Mouse (Mus musculus) embryonic facial prominence, embryonic 14.5 days (tissue): ENCODE data around the gene Hyal3. TPM values are rescaled to one million over a fixed set of nuclear protein-coding genes. Genes with fewer than 3 reads are reported as not detected.

ENCODE experiments used
- ATAC-seq: fragments of 200-750 bp; cut with Nextera tagmentation; 2 replicates; pipeline ENCODE4 v1.8.0; 2017; ENCODE audit warnings: low read depth, moderate number of reproducible peaks, moderate TSS enrichment
- DNase-seq: peaks from one replicate; pipeline ENCODE4 v3.0.0-alpha.2; 2015; ENCODE audit warnings: low spot score
- H3K27ac ChIP-seq: fragments of 300-500 bp; sonication (generic); replicated peaks from 2 replicates; pipeline ENCODE4 v1.5.1; 2014; ENCODE audit warnings: low read depth, mild to moderate bottlenecking, low read length, moderate library complexity
- H3K27me3 ChIP-seq: fragments of 300-500 bp; sonication (generic); replicated peaks from 2 replicates; pipeline ENCODE4 v1.6.1; 2014; ENCODE audit warnings: low read length; ENCODE audit not compliant: control insufficient read depth, insufficient read depth
- H3K36me3 ChIP-seq: fragments of 300-500 bp; sonication (generic); 2 replicates; pipeline ENCODE4 v1.6.1; 2014; ENCODE audit warnings: low read length, mixed read lengths; ENCODE audit not compliant: control insufficient read depth, insufficient read depth
- H3K4me1 ChIP-seq: fragments of 300-500 bp; sonication (generic); 2 replicates; pipeline ENCODE4 v1.6.1; 2014; ENCODE audit warnings: antibody characterized with exemption, low read length; ENCODE audit not compliant: control insufficient read depth, insufficient read depth
- H3K4me2 ChIP-seq: fragments of 300-500 bp; sonication (generic); 2 replicates; pipeline ENCODE4 v1.6.1; 2014; ENCODE audit warnings: low read depth, mild to moderate bottlenecking, low read length, moderate library complexity, mixed read lengths
- H3K4me3 ChIP-seq: fragments of 300-500 bp; sonication (generic); 2 replicates; pipeline ENCODE4 v1.5.1; 2014; ENCODE audit warnings: low read depth, mild to moderate bottlenecking, low read length
- H3K9ac ChIP-seq: fragments of 300-500 bp; sonication (generic); 2 replicates; pipeline ENCODE4 v1.6.1; 2014; ENCODE audit warnings: low read depth, mild to moderate bottlenecking, low read length, moderate library complexity, mixed read lengths
- H3K9me3 ChIP-seq: fragments of 300-500 bp; sonication (generic); 2 replicates; pipeline ENCODE4 v1.6.1; 2016; ENCODE audit warnings: low read length; ENCODE audit not compliant: control insufficient read depth
- WGBS: fragments of 180-500 bp; shearing (Covaris S2); extraction: QIAGEN DNeasy Blood & Tissue Kit; methylation state at CpG from one replicate; pipeline ENCODE4 v1.1.7; 2014; 5-methylcytosine and 5-hydroxymethylcytosine counted together
- polyA plus RNA-seq: library from polyadenylated mRNA; unstranded; fragments of >200 nt; fragmentation: Nextera tagmentation; extraction: Ambion mirVana; gene quantifications from 2 replicates; pipeline ENCODE4 v1.2.1, GENCODE M21; 2014

Hyal3 gene
- polyA plus RNA-seq, 1 experiment from 2014 or later = 1.2 TPM

- Histone ChIP-seq H3K27me3 (no peaks in the 10 kb centered on the region), H3K4me2 (peak within 1 kb of the TSS; percentile 56), H3K36me3 (peaks cover 16% of the 10 kb centered on the region), H3K4me1 (peaks cover 34% of the 10 kb centered on the region), H3K27ac (peak within 1 kb of the TSS; percentile 36; the same call in 1 of the 2 replicates), H3K4me3 (peak within 1 kb of the TSS; percentile 7), H3K9me3 (no peaks in the 10 kb centered on the region), H3K9ac (peak within 1 kb of the TSS; percentile 38)
- WGBS = 2% methylated on average over 20 of the region's 20 CpGs
- DNase-seq (peak; percentile 96), ATAC-seq (peak; percentile 68)
Measured at GRCm38 (mm10) chr9:107547026-107547425, 33.6 kb upstream of the Hyal3 start, which contains the start of gene Zmynd10. Gene Zmynd10 (plus strand): TSS chr9:107547298.

- H3K4me3 ChIP-seq = no peak overlapping the region
- no peak overlapping the region for H3K27ac ChIP-seq
- H3K9me3 ChIP-seq = no peaks in the 10 kb centered on the region
- no peak overlapping the region for H3K4me2 ChIP-seq
- H3K9ac ChIP-seq = no peak overlapping the region
- peaks cover 16% of the 10 kb centered on the region for H3K36me3 ChIP-seq
- H3K27me3 ChIP-seq = no peaks in the 10 kb centered on the region
- H3K4me1 ChIP-seq = peaks cover 34% of the 10 kb centered on the region
- WGBS = 80% methylated on average over 5 of the region's 5 CpGs
- no peak for DNase-seq
- no peak for ATAC-seq
Measured at GRCm38 (mm10) chr9:107547957-107548356, 32.7 kb upstream of the Hyal3 start.

GRCm38 (mm10) chr9:107548820-107549219 is 31.8 kb upstream of the Hyal3 start:
- H3K27ac ChIP-seq = no peak overlapping the region
- DNase-seq (no peak), ATAC-seq (no peak)
- H3K4me2 ChIP-seq = no peak overlapping the region
- peaks cover 40% of the 10 kb centered on the region for H3K4me1 ChIP-seq
- peaks cover 16% of the 10 kb centered on the region for H3K36me3 ChIP-seq
- no peaks in the 10 kb centered on the region for H3K27me3 ChIP-seq
- H3K9ac ChIP-seq = no peak overlapping the region
- 88% methylated on average over 10 of the region's 10 CpGs for WGBS
- no peak overlapping the region for H3K4me3 ChIP-seq
- no peaks in the 10 kb centered on the region for H3K9me3 ChIP-seq

GRCm38 (mm10) chr9:107549297-107550074 is 31.1 kb upstream of the Hyal3 start:
- Histone ChIP-seq H3K27ac (no peak overlapping the region), H3K4me3 (no peak overlapping the region), H3K4me1 (peaks cover 40% of the 10 kb centered on the region), H3K9me3 (no peaks in the 10 kb centered on the region), H3K27me3 (no peaks in the 10 kb centered on the region), H3K36me3 (peaks cover 9% of the 10 kb centered on the region), H3K4me2 (no peak overlapping the region), H3K9ac (no peak overlapping the region)
- DNase-seq = no peak
- 75% methylated on average over 19 of the region's 20 CpGs for WGBS
- no peak for ATAC-seq

- H3K9me3 ChIP-seq = no peaks in the 10 kb centered on the region
- no peaks in the 10 kb centered on the region for H3K27me3 ChIP-seq
- WGBS = 36% methylated on average over 23 of the region's 23 CpGs
- peaks cover 43% of the 10 kb centered on the region for H3K4me1 ChIP-seq
- H3K4me2 ChIP-seq = peak overlapping the region; percentile 90
- H3K36me3 ChIP-seq = no peaks in the 10 kb centered on the region
- H3K9ac ChIP-seq = peak overlapping the region; percentile 79
- no peak for ATAC-seq
- H3K4me3 ChIP-seq = peak overlapping the region; percentile 58
- peak overlapping the region; percentile 86 for H3K27ac ChIP-seq
- no peak for DNase-seq
Measured at GRCm38 (mm10) chr9:107550491-107551116, 30.0 kb upstream of the Hyal3 start.

- Histone ChIP-seq H3K4me2 (peak within 1 kb of the TSS; percentile 90), H3K9ac (peak within 1 kb of the TSS; percentile 79), H3K36me3 (no peaks in the 10 kb centered on the region), H3K4me3 (peak within 1 kb of the TSS; percentile 58), H3K9me3 (no peaks in the 10 kb centered on the region), H3K27me3 (no peaks in the 10 kb centered on the region), H3K27ac (peak within 1 kb of the TSS; percentile 86), H3K4me1 (peaks cover 49% of the 10 kb centered on the region)
- under 1% methylated on average over 41 of the region's 63 CpGs for WGBS
- peak; percentile 41 for ATAC-seq
- peak; percentile 84 for DNase-seq
Measured at GRCm38 (mm10) chr9:107551117-107551889, 29.3 kb upstream of the Hyal3 start, which contains the start of gene Rassf1. Gene Rassf1 (plus strand): TSS chr9:107551555.

GRCm38 (mm10) chr9:107551890-107552355 is 28.7 kb upstream of the Hyal3 start:
- H3K9ac ChIP-seq = peak overlapping the region; percentile 79
- peak; percentile 76 for DNase-seq

GRCm38 (mm10) chr9:107552690-107553393 is 27.8 kb upstream of the Hyal3 start:
- peaks cover 43% of the 10 kb centered on the region for H3K4me1 ChIP-seq
- H3K27me3 ChIP-seq = no peaks in the 10 kb centered on the region
- ATAC-seq = no peak
- H3K4me2 ChIP-seq = peak overlapping the region; percentile 90
- H3K9ac ChIP-seq = peak overlapping the region; percentile 65; the same call in 1 of the 2 replicates
- H3K9me3 ChIP-seq = no peaks in the 10 kb centered on the region
- H3K4me3 ChIP-seq = peak overlapping the region; percentile 83
- H3K27ac ChIP-seq = no peak overlapping the region; the same call in 1 of the 2 replicates
- WGBS = 80% methylated on average over 5 of the region's 5 CpGs
- H3K36me3 ChIP-seq = peaks cover 14% of the 10 kb centered on the region
- DNase-seq = no peak

More at GRCm38 (mm10) chr9:107551890-107552355, 28.7 kb upstream of the Hyal3 start:
- WGBS = 9% methylated on average over 8 of the region's 8 CpGs
- Histone ChIP-seq H3K4me1 (peaks cover 49% of the 10 kb centered on the region), H3K36me3 (peaks cover 5% of the 10 kb centered on the region; the same call in 1 of the 2 replicates), H3K9me3 (no peaks in the 10 kb centered on the region), H3K27ac (peak overlapping the region; percentile 86), H3K27me3 (no peaks in the 10 kb centered on the region), H3K4me3 (peak overlapping the region; percentile 58), H3K4me2 (peak overlapping the region; percentile 90)
- no peak for ATAC-seq
